Comparison of ENCODE assay signal across 8 mouse cellular contexts in genomic region chr9:21847425-21847824, GRCm38 (mm10). TPM values are rescaled to one million over a fixed set of nuclear protein-coding genes. Genes with fewer than 3 reads are reported as not detected.
A peak's percentile ranks its signal among the peaks of the same experiment; 100 is the strongest.
DNase-seq lines count a peak whose midpoint lies in the region; ATAC-seq and TF ChIP-seq lines count a peak whose summit lies in the region.

No protein-coding gene starts in this region.

- H3K4me1 ChIP-seq in kidney, embryonic 15.5 days, result peaks cover 74% of the 10 kb centered on the region
- H3K4me1 ChIP-seq in embryonic facial prominence, embryonic 14.5 days (ENCODE audit: control insufficient read depth, insufficient read depth, low read length), result peaks cover 23% of the 10 kb centered on the region
- peaks cover 67% of the 10 kb centered on the region for H3K4me1 ChIP-seq in limb, embryonic 12.5 days (replicated peaks)
- peaks cover 25% of the 10 kb centered on the region for H3K4me1 ChIP-seq in neural tube, embryonic 13.5 days (replicated peaks)
- peaks cover 4% of the 10 kb centered on the region for H3K4me1 ChIP-seq in thymus, adult 2 months (replicated peaks; ENCODE audit: control insufficient read depth, insufficient read depth, low read length)

- H3K27me3 ChIP-seq in kidney, embryonic 15.5 days, result no peaks in the 10 kb centered on the region
- no peaks in the 10 kb centered on the region for H3K27me3 ChIP-seq in embryonic facial prominence, embryonic 14.5 days (replicated peaks; ENCODE audit: control insufficient read depth, insufficient read depth, low read length)
- no peaks in the 10 kb centered on the region for H3K27me3 ChIP-seq in limb, embryonic 12.5 days
- no peaks in the 10 kb centered on the region for H3K27me3 ChIP-seq in neural tube, embryonic 13.5 days
- H3K27me3 ChIP-seq in thymus, adult 2 months (ENCODE audit: control insufficient read depth, insufficient read depth, low read length), result no peaks in the 10 kb centered on the region

- no peak for TF ChIP-seq POLR2A in thymus, adult 2 months (IDR thresholded peaks at IDR 0.05; ENCODE audit: control insufficient read depth, extremely low read depth, insufficient read depth, low read length, poor library complexity)

- no peak for ATAC-seq in kidney, embryonic 15.5 days (replicated peaks; ENCODE audit: low FRiP score)
- no peak for ATAC-seq in embryonic facial prominence, embryonic 14.5 days (ENCODE audit: low read depth)
- peak; percentile 58 for ATAC-seq in limb, embryonic 12.5 days (ENCODE audit: insufficient number of reproducible peaks, insufficient read depth, low FRiP score, low TSS enrichment, low read depth)
- no peak for ATAC-seq in neural tube, embryonic 13.5 days (ENCODE audit: low read depth)

- 14% methylated on average over 3 of the region's 3 CpGs for WGBS in kidney, embryonic 15.5 days
- 18% methylated on average over 3 of the region's 3 CpGs for WGBS in embryonic facial prominence, embryonic 14.5 days
- 8% methylated on average over 3 of the region's 3 CpGs for WGBS in limb, embryonic 12.5 days
- WGBS in neural tube, embryonic 13.5 days, result 31% methylated on average over 3 of the region's 3 CpGs
- WGBS in thymus, adult 2 months, result 79% methylated on average over 3 of the region's 3 CpGs

- H3K9ac ChIP-seq in kidney, embryonic 15.5 days, result peak overlapping the region; percentile 45; the same call in 1 of the 2 replicates
- peak overlapping the region; percentile 46 for H3K9ac ChIP-seq in embryonic facial prominence, embryonic 14.5 days (ENCODE audit: low read depth, low read length)
- H3K9ac ChIP-seq in limb, embryonic 12.5 days (replicated peaks), result peak overlapping the region; percentile 54
- peak overlapping the region; percentile 54; the same call in 1 of the 2 replicates for H3K9ac ChIP-seq in neural tube, embryonic 13.5 days

- no peaks in the 10 kb centered on the region for H3K9me3 ChIP-seq in kidney, embryonic 15.5 days (replicated peaks)
- no peaks in the 10 kb centered on the region for H3K9me3 ChIP-seq in embryonic facial prominence, embryonic 14.5 days (ENCODE audit: control insufficient read depth, low read length)
- H3K9me3 ChIP-seq in limb, embryonic 12.5 days, result no peaks in the 10 kb centered on the region
- no peaks in the 10 kb centered on the region for H3K9me3 ChIP-seq in neural tube, embryonic 13.5 days

- TF ChIP-seq CTCF in thymus, adult 2 months (IDR thresholded peaks at IDR 0.05; ENCODE audit: borderline replicate concordance, control insufficient read depth, extremely low read depth, insufficient read depth, low read length, poor library complexity), result no peak

- peak overlapping the region; percentile 34 for H3K4me3 ChIP-seq in kidney, embryonic 15.5 days (replicated peaks)
- peak overlapping the region; percentile 15; the same call in 1 of the 2 replicates for H3K4me3 ChIP-seq in embryonic facial prominence, embryonic 14.5 days (ENCODE audit: low read depth, low read length)
- peak overlapping the region; percentile 29 for H3K4me3 ChIP-seq in limb, embryonic 12.5 days (replicated peaks)
- no peak overlapping the region for H3K4me3 ChIP-seq in neural tube, embryonic 13.5 days
- H3K4me3 ChIP-seq in thymus, adult 2 months (ENCODE audit: control insufficient read depth, insufficient read depth, low read length), result no peak overlapping the region

- peak overlapping the region; percentile 59 for H3K4me2 ChIP-seq in kidney, embryonic 15.5 days
- H3K4me2 ChIP-seq in embryonic facial prominence, embryonic 14.5 days (ENCODE audit: low read depth, low read length), result peak overlapping the region; percentile 50
- H3K4me2 ChIP-seq in limb, embryonic 12.5 days, result peak overlapping the region; percentile 62
- peak overlapping the region; percentile 39 for H3K4me2 ChIP-seq in neural tube, embryonic 13.5 days

- peaks cover 39% of the 10 kb centered on the region for H3K36me3 ChIP-seq in kidney, embryonic 15.5 days
- peaks cover 32% of the 10 kb centered on the region for H3K36me3 ChIP-seq in embryonic facial prominence, embryonic 14.5 days (ENCODE audit: control insufficient read depth, insufficient read depth, low read length)
- peaks cover 38% of the 10 kb centered on the region for H3K36me3 ChIP-seq in limb, embryonic 12.5 days
- H3K36me3 ChIP-seq in neural tube, embryonic 13.5 days, result no peaks in the 10 kb centered on the region
- no peaks in the 10 kb centered on the region for H3K36me3 ChIP-seq in thymus, adult 2 months (ENCODE audit: control insufficient read depth, insufficient read depth, low read length)

- peak overlapping the region; percentile 94 for H3K27ac ChIP-seq in kidney, embryonic 15.5 days
- H3K27ac ChIP-seq in embryonic facial prominence, embryonic 14.5 days (replicated peaks; ENCODE audit: low read depth, low read length), result peak overlapping the region; percentile 85
- H3K27ac ChIP-seq in limb, embryonic 12.5 days, result peak overlapping the region; percentile 94
- H3K27ac ChIP-seq in neural tube, embryonic 13.5 days (replicated peaks), result peak overlapping the region; percentile 68; the same call in 1 of the 2 replicates
- H3K27ac ChIP-seq in thymus, adult 2 months (ENCODE audit: control insufficient read depth, insufficient read depth, low read length), result no peak overlapping the region

- DNase-seq in kidney, postnatal 14 days, result no peak
- DNase-seq in embryonic facial prominence, embryonic 14.5 days (ENCODE audit: low spot score), result no peak
- DNase-seq in thymus, adult 2 months, result no peak
- no peak for DNase-seq in cerebellum, postnatal 4 days (ENCODE audit: low spot score in 2 of 2)
- DNase-seq in gastrocnemius, adult 18-20 months (ENCODE audit: low spot score), result no peak

RNA-seq across cellular contexts. Expression of gene Dock6, which starts 5.0 kb away (rescaled TPM):
- polyA plus RNA-seq in kidney, embryonic 15.5 days (2015; fragmentation: Nextera tagmentation; extraction: Ambion mirVana), result 36.8 and 46.3 TPM in 2 replicates
- 28.3 and 30.2 TPM in 2 replicates for polyA plus RNA-seq in embryonic facial prominence, embryonic 14.5 days (2014; fragmentation: Nextera tagmentation; extraction: Ambion mirVana)
- 38.3 and 38.9 TPM in 2 replicates for polyA plus RNA-seq in limb, embryonic 12.5 days (2016; fragmentation: Nextera tagmentation; extraction: Ambion mirVana)
- polyA plus RNA-seq in neural tube, embryonic 13.5 days (2015; fragmentation: Nextera tagmentation; extraction: Ambion mirVana), result 21.3 and 22.8 TPM in 2 replicates
- polyA plus RNA-seq in thymus, adult 2 months (2012; rRNA removed), result 27.7 and 30.8 TPM in 2 replicates
- total RNA-seq in gastrocnemius, adult 18-20 months (2021), result 1 to 10 TPM; 7.4 to 8.7 TPM

RNA-seq across cellular contexts. Expression of gene Angptl8, which starts 12.1 kb away (rescaled TPM):
- polyA plus RNA-seq in kidney, embryonic 15.5 days (2015; fragmentation: Nextera tagmentation; extraction: Ambion mirVana), result 4.3 and 4.9 TPM in 2 replicates
- 0.41 and 0.54 TPM in 2 replicates for polyA plus RNA-seq in embryonic facial prominence, embryonic 14.5 days (2014; fragmentation: Nextera tagmentation; extraction: Ambion mirVana)
- 0.99 and 1.1 TPM in 2 replicates for polyA plus RNA-seq in limb, embryonic 12.5 days (2016; fragmentation: Nextera tagmentation; extraction: Ambion mirVana)
- 0.46 and 0.72 TPM in 2 replicates for polyA plus RNA-seq in neural tube, embryonic 13.5 days (2015; fragmentation: Nextera tagmentation; extraction: Ambion mirVana)
- 4.7 and 6.5 TPM in 2 replicates for polyA plus RNA-seq in thymus, adult 2 months (2012; rRNA removed)
- under 1 TPM in 1 of 2 experiments, not detected in 1; 0.26 TPM for total RNA-seq in gastrocnemius, adult 18-20 months (2021)

RNA-seq across cellular contexts. Expression of gene Kank2, which starts 48.9 kb away (rescaled TPM):
- polyA plus RNA-seq in kidney, embryonic 15.5 days (2015; fragmentation: Nextera tagmentation; extraction: Ambion mirVana), result 18.7 and 23.2 TPM in 2 replicates
- polyA plus RNA-seq in embryonic facial prominence, embryonic 14.5 days (2014; fragmentation: Nextera tagmentation; extraction: Ambion mirVana), result 10.7 and 12.1 TPM in 2 replicates
- polyA plus RNA-seq in limb, embryonic 12.5 days (2016; fragmentation: Nextera tagmentation; extraction: Ambion mirVana), result 19.9 and 22.3 TPM in 2 replicates
- 5.3 and 5.9 TPM in 2 replicates for polyA plus RNA-seq in neural tube, embryonic 13.5 days (2015; fragmentation: Nextera tagmentation; extraction: Ambion mirVana)
- polyA plus RNA-seq in thymus, adult 2 months (2012; rRNA removed), result 9.1 and 12.6 TPM in 2 replicates
- total RNA-seq in gastrocnemius, adult 18-20 months (2021), result 10 to 100 TPM; 12.6 to 14.3 TPM

Comparison
In these comparisons a context has a peak if more than half of its experiments do, and no peak if none do; other contexts are left out.
1. H3K4me3 ChIP-seq: peak in kidney, embryonic 15.5 days (single experiment), embryonic facial prominence, embryonic 14.5 days (single experiment) and limb, embryonic 12.5 days (single experiment); none in neural tube, embryonic 13.5 days (single experiment) and thymus, adult 2 months (single experiment).
2. Peak in every context shown above with its lines, with median percentiles within 50 percentile points of each other: H3K4me2 ChIP-seq and H3K9ac ChIP-seq.